Mouse (Mus musculus): ENCODE measurements around the gene Gm10577. TPM values are rescaled to one million over a fixed set of nuclear protein-coding genes. Genes with fewer than 3 reads are reported as not detected.

Gene Gm10577
- total and polyA plus RNA-seq, 2 experiments from 2014 or later, result not detected

DNA sequence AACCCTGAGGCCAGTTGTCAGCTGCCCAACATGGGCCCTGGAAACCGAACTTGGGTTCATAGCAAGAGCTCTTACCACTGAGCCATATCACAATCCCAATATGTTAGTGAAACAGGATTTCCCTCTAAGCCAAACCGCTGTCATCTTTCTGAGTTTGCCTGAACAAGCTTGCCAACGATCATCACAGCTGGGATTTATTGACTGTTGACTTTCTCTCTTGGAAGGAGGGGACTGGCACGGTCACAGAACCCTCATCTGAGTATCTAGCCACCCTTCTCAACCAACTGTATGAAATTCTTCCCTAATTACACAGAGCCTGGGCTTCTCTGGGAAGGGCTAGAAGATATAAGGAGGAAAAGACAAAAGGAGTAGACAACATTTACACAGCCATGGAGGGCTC is 26.1 kb upstream of the Gm10577 start:
- WGBS, result 68% methylated on average over 4 of the region's 4 CpGs
- ATAC-seq (ENCODE audit: insufficient read depth, low read depth) (no peak), DNase-seq (ENCODE audit: low spot score) (no peak)
- H3K36me3 ChIP-seq (replicated peaks; ENCODE audit: control insufficient read depth, insufficient read depth, low read length), result no peaks in the 10 kb centered on the region
- H3K9me3 ChIP-seq (replicated peaks; ENCODE audit: control insufficient read depth, low read length), result no peaks in the 10 kb centered on the region
- no peaks in the 10 kb centered on the region for H3K27me3 ChIP-seq (ENCODE audit: control insufficient read depth, insufficient read depth, low read length)
- H3K4me3 ChIP-seq (ENCODE audit: low read depth, low read length), result no peak overlapping the region
- TF ChIP-seq CTCF (IDR thresholded peaks at IDR 0.05; ENCODE audit: low read depth), result no peak
- TF ChIP-seq EP300 (IDR thresholded peaks at IDR 0.05; ENCODE audit: low read depth), result no peak
- H3K9ac ChIP-seq (replicated peaks; ENCODE audit: low read depth, low read length), result no peak overlapping the region
- H3K27ac ChIP-seq (ENCODE audit: low read depth), result no peak overlapping the region
- H3K4me1 ChIP-seq (ENCODE audit: control insufficient read depth, insufficient read depth), result no peaks in the 10 kb centered on the region
- no peak overlapping the region for H3K4me2 ChIP-seq (ENCODE audit: low read depth, low read length)

DNA sequence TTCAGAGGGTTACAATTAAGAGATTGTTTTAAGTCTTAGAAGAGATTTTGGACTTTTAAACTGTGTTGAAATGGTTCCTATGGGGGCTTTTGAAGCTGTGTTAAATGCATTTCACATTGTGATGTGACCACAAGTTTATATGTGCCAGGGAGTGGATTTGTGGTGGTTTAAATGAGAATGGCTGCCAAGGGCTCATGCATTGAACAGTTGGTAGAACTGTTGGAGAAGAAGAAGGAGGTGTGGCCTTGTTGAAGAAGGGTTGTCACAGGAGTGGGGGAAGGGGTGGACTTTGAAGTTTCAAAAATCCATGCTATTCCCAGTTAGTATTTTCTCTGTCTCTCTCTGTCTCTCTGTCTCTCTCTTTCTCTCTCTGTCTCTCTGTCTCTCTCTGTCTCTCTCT is 23.7 kb upstream of the Gm10577 start:
- DNase-seq (ENCODE audit: low spot score) (no peak), ATAC-seq (ENCODE audit: insufficient read depth, low read depth) (no peak)

GRCm38 (mm10) chr4:101043691-101044090 is 23.2 kb upstream of the Gm10577 start:
- DNase-seq (ENCODE audit: low spot score), result no peak
- H3K4me3 ChIP-seq (ENCODE audit: low read depth, low read length), result no peak overlapping the region
- ATAC-seq (ENCODE audit: insufficient read depth, low read depth), result no peak
- H3K9me3 ChIP-seq (replicated peaks; ENCODE audit: control insufficient read depth, low read length), result no peaks in the 10 kb centered on the region
- H3K36me3 ChIP-seq (replicated peaks; ENCODE audit: control insufficient read depth, insufficient read depth, low read length), result no peaks in the 10 kb centered on the region
- H3K27ac ChIP-seq (ENCODE audit: low read depth), result no peak overlapping the region
- H3K27me3 ChIP-seq (ENCODE audit: control insufficient read depth, insufficient read depth, low read length), result no peaks in the 10 kb centered on the region
- no peak for TF ChIP-seq CTCF (IDR thresholded peaks at IDR 0.05; ENCODE audit: low read depth)
- no peak for TF ChIP-seq EP300 (IDR thresholded peaks at IDR 0.05; ENCODE audit: low read depth)
- no peak overlapping the region for H3K4me2 ChIP-seq (ENCODE audit: low read depth, low read length)
- H3K9ac ChIP-seq (replicated peaks; ENCODE audit: low read depth, low read length), result no peak overlapping the region
- 64% methylated on average over 2 of the region's 2 CpGs for WGBS
- no peaks in the 10 kb centered on the region for H3K4me1 ChIP-seq (ENCODE audit: control insufficient read depth, insufficient read depth)

More for the DNA sequence above, 23.7 kb upstream of the Gm10577 start:
- no peaks in the 10 kb centered on the region for H3K4me1 ChIP-seq (ENCODE audit: control insufficient read depth, insufficient read depth)
- H3K4me3 ChIP-seq (ENCODE audit: low read depth, low read length), result no peak overlapping the region
- H3K27ac ChIP-seq (ENCODE audit: low read depth), result no peak overlapping the region
- H3K4me2 ChIP-seq (ENCODE audit: low read depth, low read length), result no peak overlapping the region
- no peak for TF ChIP-seq CTCF (IDR thresholded peaks at IDR 0.05; ENCODE audit: low read depth)
- no peak for TF ChIP-seq EP300 (IDR thresholded peaks at IDR 0.05; ENCODE audit: low read depth)
- H3K9me3 ChIP-seq (replicated peaks; ENCODE audit: control insufficient read depth, low read length), result no peaks in the 10 kb centered on the region
- H3K36me3 ChIP-seq (replicated peaks; ENCODE audit: control insufficient read depth, insufficient read depth, low read length), result no peaks in the 10 kb centered on the region
- no peaks in the 10 kb centered on the region for H3K27me3 ChIP-seq (ENCODE audit: control insufficient read depth, insufficient read depth, low read length)
- H3K9ac ChIP-seq (replicated peaks; ENCODE audit: low read depth, low read length), result no peak overlapping the region

DNA sequence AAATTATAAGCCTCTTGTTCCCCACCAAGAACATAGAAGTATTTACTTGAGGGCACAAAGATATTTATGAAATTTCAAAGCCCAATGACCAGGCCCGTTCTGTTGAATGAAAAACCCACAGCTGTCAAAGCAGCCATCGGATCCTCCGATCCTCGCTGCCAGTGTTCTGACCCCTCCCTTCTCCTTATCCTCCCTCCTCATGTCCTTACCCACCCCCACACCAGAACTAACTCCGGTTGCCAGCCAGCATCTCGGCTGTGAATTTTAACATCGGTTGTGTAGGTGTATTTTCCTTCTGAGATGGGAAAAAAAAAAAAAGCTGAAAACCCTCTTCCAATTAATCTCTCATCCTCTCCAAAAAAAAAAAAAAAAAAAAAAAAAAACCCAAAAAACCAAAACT is 16.7 kb upstream of the Gm10577 start:
- Histone ChIP-seq H3K9me3 (replicated peaks; ENCODE audit: control insufficient read depth, low read length) (no peaks in the 10 kb centered on the region), H3K4me3 (ENCODE audit: low read depth, low read length) (no peak overlapping the region), H3K4me1 (ENCODE audit: control insufficient read depth, insufficient read depth) (no peaks in the 10 kb centered on the region), H3K4me2 (ENCODE audit: low read depth, low read length) (no peak overlapping the region), H3K9ac (replicated peaks; ENCODE audit: low read depth, low read length) (no peak overlapping the region), H3K36me3 (replicated peaks; ENCODE audit: control insufficient read depth, insufficient read depth, low read length) (no peaks in the 10 kb centered on the region), H3K27me3 (ENCODE audit: control insufficient read depth, insufficient read depth, low read length) (no peaks in the 10 kb centered on the region), H3K27ac (ENCODE audit: low read depth) (no peak overlapping the region)
- WGBS, result 75% methylated on average over 7 of the region's 7 CpGs
- TF ChIP-seq EP300 (IDR thresholded peaks at IDR 0.05; ENCODE audit: low read depth), result no peak
- TF ChIP-seq CTCF (IDR thresholded peaks at IDR 0.05; ENCODE audit: low read depth), result no peak
- no peak for ATAC-seq (ENCODE audit: insufficient read depth, low read depth)
- no peak for DNase-seq (ENCODE audit: low spot score)

DNA sequence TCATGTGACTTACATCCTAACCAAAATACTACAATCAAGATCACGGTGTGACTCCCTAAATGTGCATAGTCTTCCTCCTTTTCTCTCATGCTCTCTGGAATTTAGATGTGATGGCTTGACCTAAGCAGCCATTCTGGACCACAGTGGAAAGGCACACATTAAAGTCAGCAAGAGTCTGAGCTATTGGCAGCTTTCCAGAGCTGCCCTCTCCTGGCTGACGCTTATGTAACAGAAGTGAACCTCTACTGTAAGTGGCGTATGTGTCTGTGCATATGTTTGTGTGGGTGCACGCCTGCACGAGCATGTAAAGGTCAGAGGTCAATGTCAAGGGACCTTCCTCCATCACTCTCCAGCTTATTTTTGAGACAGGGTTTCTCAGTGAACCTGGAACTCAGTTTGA is 14.6 kb upstream of the Gm10577 start:
- no peak for DNase-seq (ENCODE audit: low spot score)
- no peak for ATAC-seq (ENCODE audit: insufficient read depth, low read depth)
- no peak overlapping the region for H3K9ac ChIP-seq (replicated peaks; ENCODE audit: low read depth, low read length)
- no peaks in the 10 kb centered on the region for H3K4me1 ChIP-seq (ENCODE audit: control insufficient read depth, insufficient read depth)
- H3K4me2 ChIP-seq (ENCODE audit: low read depth, low read length), result no peak overlapping the region
- TF ChIP-seq EP300 (IDR thresholded peaks at IDR 0.05; ENCODE audit: low read depth) (no peak), CTCF (IDR thresholded peaks at IDR 0.05; ENCODE audit: low read depth) (no peak)
- H3K4me3 ChIP-seq (ENCODE audit: low read depth, low read length), result no peak overlapping the region
- H3K27me3 ChIP-seq (ENCODE audit: control insufficient read depth, insufficient read depth, low read length), result no peaks in the 10 kb centered on the region
- H3K27ac ChIP-seq (ENCODE audit: low read depth), result no peak overlapping the region
- H3K9me3 ChIP-seq (replicated peaks; ENCODE audit: control insufficient read depth, low read length), result no peaks in the 10 kb centered on the region
- H3K36me3 ChIP-seq (replicated peaks; ENCODE audit: control insufficient read depth, insufficient read depth, low read length), result no peaks in the 10 kb centered on the region
- WGBS, result 71% methylated on average over 5 of the region's 5 CpGs

DNA sequence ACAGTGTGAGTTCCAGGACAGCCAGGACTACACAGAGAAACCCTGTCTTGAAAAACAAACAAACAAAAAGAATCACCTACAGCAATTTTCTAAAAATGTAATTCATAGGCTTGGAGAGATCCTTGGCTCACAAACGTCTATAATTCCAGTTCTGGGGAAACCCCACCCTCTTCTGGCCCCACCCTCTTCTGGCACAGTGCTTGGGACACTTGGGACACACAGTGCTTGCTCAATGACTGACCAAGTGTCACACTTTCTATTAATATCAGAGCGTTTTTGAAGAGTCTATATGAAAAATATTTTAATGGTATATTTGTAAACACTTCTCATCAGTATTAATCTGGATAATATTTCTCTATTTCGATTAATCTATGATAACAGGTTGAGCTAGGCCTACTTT is 12.6 kb upstream of the Gm10577 start:
- no peaks in the 10 kb centered on the region for H3K9me3 ChIP-seq (replicated peaks; ENCODE audit: control insufficient read depth, low read length)
- no peak overlapping the region for H3K4me2 ChIP-seq (ENCODE audit: low read depth, low read length)
- no peak overlapping the region for H3K9ac ChIP-seq (replicated peaks; ENCODE audit: low read depth, low read length)
- no peak overlapping the region for H3K4me3 ChIP-seq (ENCODE audit: low read depth, low read length)
- no peak for DNase-seq (ENCODE audit: low spot score)
- no peak for TF ChIP-seq EP300 (IDR thresholded peaks at IDR 0.05; ENCODE audit: low read depth)
- TF ChIP-seq CTCF (IDR thresholded peaks at IDR 0.05; ENCODE audit: low read depth), result no peak
- H3K36me3 ChIP-seq (replicated peaks; ENCODE audit: control insufficient read depth, insufficient read depth, low read length), result no peaks in the 10 kb centered on the region
- no peak overlapping the region for H3K27ac ChIP-seq (ENCODE audit: low read depth)
- 47% methylated on average over 3 of the region's 3 CpGs for WGBS
- H3K4me1 ChIP-seq (ENCODE audit: control insufficient read depth, insufficient read depth), result no peaks in the 10 kb centered on the region
- no peaks in the 10 kb centered on the region for H3K27me3 ChIP-seq (ENCODE audit: control insufficient read depth, insufficient read depth, low read length)
- no peak for ATAC-seq (ENCODE audit: insufficient read depth, low read depth)
